Mouse (Mus musculus) right cerebral cortex, postnatal 25 days (tissue): ENCODE results near the gene Dnah1.

Experiments
- DNase-seq: peaks from one replicate; pipeline ENCODE4 v3.0.0; 2022

Gene Dnah1

GRCm38 (mm10) chr14:31233070-31233995 lies 90.4 kb downstream of the Dnah1 start:
- DNase-seq, result no peak

GRCm38 (mm10) chr14:31232404-31233069 lies 91.2 kb downstream of the Dnah1 start:
- no peak for DNase-seq

- DNase-seq, result no peak
Observed at GRCm38 (mm10) chr14:31230442-31230841, 93.3 kb downstream of the Dnah1 start.

GRCm38 (mm10) chr14:31228234-31228633 lies 95.5 kb downstream of the Dnah1 start:
- DNase-seq, result no peak

DNA sequence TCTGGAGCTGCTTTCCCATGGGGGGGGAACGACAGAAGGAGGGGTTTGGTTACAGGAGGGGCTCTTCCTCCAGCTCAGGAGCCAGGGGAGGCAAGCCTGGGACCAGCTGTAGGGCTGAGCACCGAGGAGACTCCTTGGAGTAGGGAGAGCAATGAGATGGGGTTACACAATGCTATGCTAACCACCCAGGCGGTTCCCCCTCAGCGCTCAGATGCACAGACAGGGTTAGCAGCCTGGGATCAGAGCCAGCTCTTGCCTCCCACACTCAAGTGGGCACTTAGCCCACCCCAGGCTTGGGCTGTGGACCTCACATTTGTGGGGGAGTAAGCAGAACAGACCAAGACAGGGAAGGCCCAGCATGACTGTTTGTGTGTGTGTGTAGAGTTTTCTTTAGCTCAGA lies 96.7 kb downstream of the Dnah1 start:
- DNase-seq, result peak; percentile 50

- no peak for DNase-seq
Observed at GRCm38 (mm10) chr14:31217666-31218065, 106.0 kb downstream of the Dnah1 start, which contains the start of gene Sema3g. Sema3g (plus strand) TSS chr14:31217860.

DNA sequence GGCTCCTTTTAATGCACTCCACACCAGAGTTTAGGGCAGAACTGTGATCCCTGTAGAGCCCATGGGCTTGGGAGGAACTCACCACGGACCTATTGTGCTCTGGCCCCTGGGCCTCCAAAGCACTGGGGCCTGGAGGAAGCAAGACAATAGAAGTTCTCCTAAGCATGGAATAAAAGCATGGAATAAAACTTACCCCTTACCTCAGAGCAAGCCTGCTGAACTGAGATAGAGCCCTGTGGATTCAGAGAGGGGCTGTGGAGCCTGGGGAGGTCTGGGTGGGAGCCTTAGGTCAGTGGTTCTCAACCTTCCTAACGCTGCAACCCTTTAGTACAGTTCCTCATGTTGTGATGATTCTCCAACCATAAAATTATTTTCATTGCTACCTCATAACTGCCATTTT lies 106.8 kb downstream of the Dnah1 start, which contains the start of gene Nisch:
Gene Nisch, minus strand, starts transcription at position 101 of the 400 bp plus-strand sequence.
- DNase-seq, result no peak

DNA sequence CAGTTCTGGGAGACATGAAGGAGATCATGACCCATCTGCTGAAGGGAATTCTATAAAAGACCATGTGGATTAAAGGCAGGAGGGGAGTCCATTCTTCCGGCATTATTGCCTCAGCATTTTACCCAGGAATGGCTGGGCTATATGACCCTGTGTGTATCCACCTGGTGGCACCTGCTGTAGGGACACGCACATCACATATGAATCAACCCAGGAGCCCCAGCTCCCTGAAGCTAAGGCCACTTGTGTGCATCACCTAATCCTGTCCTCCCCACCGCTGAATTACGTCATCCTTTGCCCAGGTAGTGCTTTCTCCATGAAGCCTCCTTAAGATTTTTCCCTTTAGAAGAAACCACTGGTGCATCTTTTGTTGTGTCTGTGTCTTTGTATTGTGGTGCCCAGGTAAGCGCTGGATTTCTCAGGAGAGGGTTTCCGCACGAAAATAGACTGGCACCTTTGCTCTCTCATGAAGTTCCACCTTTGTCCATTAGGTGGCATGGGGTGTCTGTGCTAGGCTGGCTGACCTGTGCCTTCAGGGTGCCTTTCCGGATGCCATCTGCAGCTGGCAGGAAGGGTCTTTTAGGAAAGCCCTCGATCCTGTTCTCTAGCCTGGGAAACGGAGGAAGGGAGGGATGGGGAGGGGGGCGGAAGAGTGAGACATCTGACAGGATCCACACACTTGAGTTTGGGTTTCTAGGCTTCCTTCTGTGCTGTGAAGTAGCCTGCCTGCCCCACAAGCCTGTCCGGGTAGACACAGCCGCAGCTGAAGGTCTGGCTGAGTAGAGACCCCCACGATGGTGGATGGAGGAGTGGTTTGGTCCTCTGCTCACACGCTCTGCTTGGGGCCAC lies 108.3 kb downstream of the Dnah1 start:
- DNase-seq, result peak; percentile 36

DNA sequence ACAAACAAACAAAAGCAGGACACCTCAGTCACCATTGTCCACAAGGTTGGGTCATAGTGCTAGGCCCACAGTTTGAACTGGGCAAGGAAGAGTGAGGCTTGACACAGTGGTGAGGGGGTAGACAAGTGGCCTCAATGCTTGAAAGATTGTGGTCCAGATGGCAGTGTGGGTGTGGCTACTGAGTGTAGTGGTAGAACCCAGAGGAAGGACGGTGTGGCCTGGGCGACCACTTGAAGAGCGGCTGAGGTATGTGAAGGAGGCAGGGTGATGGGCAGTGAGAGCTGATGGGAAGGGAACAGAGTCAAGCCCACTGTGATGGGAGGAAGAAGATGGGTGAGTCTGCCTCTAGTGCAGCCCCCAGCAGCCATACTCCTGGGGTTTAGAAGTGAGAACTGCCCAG lies 109.0 kb downstream of the Dnah1 start:
- DNase-seq, result no peak

DNA sequence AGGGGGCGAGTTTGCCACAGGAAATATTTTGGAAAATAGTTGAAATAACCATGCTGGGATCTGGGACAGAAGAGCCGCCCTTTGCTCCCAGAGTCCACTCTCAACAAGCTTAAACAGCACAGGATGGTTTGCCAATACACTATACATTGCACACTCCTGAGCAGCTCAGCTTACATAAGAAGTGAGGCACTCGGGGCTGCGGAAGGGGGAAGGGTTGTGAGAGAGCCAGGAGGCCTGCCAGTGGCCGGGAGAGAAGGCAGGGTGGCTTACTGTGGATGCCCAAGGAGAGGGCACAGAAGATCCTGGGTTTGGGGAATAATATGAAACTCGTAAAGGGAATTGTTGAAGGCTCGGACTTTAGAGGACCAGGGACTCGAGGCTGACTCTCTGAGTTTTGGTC lies 109.8 kb downstream of the Dnah1 start:
- no peak for DNase-seq

DNA sequence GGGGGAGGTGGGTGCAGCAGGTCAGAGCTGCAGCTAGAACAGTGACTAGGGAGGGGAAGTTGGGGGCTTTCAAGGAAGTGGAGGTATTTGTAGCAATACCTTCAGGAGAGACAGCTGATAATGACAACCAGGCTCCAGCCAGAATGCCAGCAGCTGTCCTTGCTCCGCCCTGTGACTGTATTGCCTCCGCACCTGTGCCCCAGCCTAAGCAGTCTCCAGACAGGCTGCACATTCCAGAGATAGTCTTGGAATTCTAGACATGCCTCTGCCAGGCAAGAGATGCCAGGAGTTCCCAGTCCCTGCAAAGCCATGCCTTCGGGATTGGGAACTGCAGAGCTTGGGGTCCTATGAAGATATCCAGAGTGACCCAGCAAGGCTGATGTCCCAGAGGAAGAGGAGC lies 111.2 kb downstream of the Dnah1 start:
- no peak for DNase-seq

- DNase-seq, result no peak
Observed at GRCm38 (mm10) chr14:31211854-31212253, 111.8 kb downstream of the Dnah1 start.
